Comparison of ENCODE assay signal across 8 mouse cellular contexts in the genomic region with DNA sequence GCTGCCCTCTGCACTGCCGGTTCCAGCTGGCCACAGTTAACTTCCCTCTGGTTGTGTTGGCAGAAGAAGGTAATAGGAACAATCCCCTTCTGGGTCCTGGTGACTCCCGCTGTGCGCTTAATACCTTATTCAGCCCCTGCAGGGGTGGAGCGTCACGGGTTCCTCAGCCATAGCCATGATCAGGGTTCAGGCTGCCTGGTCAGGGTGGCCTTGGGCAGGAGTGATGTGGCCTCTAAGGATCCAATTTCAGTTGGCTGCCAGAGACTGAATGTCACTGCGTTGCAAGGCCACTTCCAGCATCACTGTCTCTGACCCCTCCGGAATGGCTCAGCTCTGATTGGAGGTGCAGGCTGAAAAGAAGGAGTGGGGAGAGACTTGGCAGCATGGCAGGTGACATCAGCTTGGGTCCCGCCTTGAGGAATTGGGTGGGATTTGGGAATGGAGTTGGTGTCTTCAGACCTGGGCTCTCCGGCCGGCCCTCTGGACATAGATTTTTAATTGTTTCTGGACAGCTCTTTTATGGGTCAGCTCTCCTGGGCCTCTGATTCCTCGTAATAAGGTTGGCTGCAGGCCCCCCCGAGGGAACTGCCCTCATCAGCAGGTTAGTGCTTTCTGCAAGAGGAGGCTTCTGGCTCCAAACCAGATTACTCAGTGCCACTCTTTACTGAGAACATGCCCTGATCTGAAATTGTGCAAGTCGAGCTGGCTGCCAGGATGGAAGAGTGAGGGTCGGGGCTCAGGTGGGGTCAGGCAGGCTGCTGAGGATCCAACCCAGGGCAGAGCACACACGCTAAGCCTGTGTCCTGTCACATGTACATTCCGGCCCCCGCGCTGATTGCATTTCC. TPM values are rescaled to one million over a fixed set of nuclear protein-coding genes. Genes with fewer than 3 reads are reported as not detected.
DNase-seq lines count a peak whose midpoint lies in the region.
"Had no signal": no experiment of that assay in that cellular context is flagged by ENCODE, and none has a peak within 500 bp of the region (broad histone marks: within the 10 kb centered on the region; RNA-seq: fewer than 3 reads in every experiment).

No protein-coding gene starts in this region.

- H3K4me1 ChIP-seq in brown adipose tissue, adult 24 weeks (ENCODE audit: control insufficient read depth, insufficient read depth, insufficient read length, low read length), result peaks cover 36% of the 10 kb centered on the region

- peak overlapping the region; percentile 72 for H3K27ac ChIP-seq in brown adipose tissue, adult 24 weeks (replicated peaks; ENCODE audit: low read depth, low read length)

- 0 out of 2 replicates have a peak overlapping the region, but pooled peaks have one; percentile 2 for H3K4me3 ChIP-seq in brown adipose tissue, adult 24 weeks (ENCODE audit: insufficient read depth, low read depth, low read length)

- DNase-seq in ovary, adult 18-20 months (ENCODE audit: low spot score), result peak; percentile 76
- DNase-seq in ovary, postnatal 14 days (ENCODE audit: low spot score), result no peak
- DNase-seq in heart, adult 18-20 months, result peak; percentile 72 to 73
- DNase-seq in kidney, adult 9 months, result peak; percentile 68
- DNase-seq in skeletal muscle tissue, adult 2 months (ENCODE audit: low read depth, low spot score), result peak; percentile 87
- DNase-seq in thymus, postnatal 0 days (ENCODE audit: low spot score), result no peak
- DNase-seq: lung, embryonic 14.5 days had no signal

RNA-seq across cellular contexts. Expression of gene Tmem94, which starts 10.8 kb away (rescaled TPM):
- 18.0 and 23.0 TPM in 2 replicates for polyA plus RNA-seq in brown adipose tissue, adult 24 weeks (2012; ENCODE audit: insufficient read depth, insufficient read length, missing spikeins)
- 100 to 1,000 TPM in 1 of 2 experiments, 10 to 100 TPM in 1; 96.6 to 104 TPM for total RNA-seq in heart, adult 18-20 months (2021)
- polyA plus RNA-seq in thymus, postnatal 0 days (2015; fragmentation: Nextera tagmentation; extraction: Ambion mirVana), result 8.3 and 9.5 TPM in 2 replicates

RNA-seq across cellular contexts. Expression of gene Caskin2, which starts 37.4 kb away (rescaled TPM):
- polyA plus RNA-seq in brown adipose tissue, adult 24 weeks (2012; ENCODE audit: insufficient read depth, insufficient read length, missing spikeins), result 8.8 and 10.4 TPM in 2 replicates
- total RNA-seq in heart, adult 18-20 months (2021), result 10 to 100 TPM; 39.2 to 42.9 TPM
- polyA plus RNA-seq in thymus, postnatal 0 days (2015; fragmentation: Nextera tagmentation; extraction: Ambion mirVana), result 3.5 and 3.7 TPM in 2 replicates

RNA-seq across cellular contexts. Expression of gene Tsen54, which starts 38.5 kb away (rescaled TPM):
- 6.1 and 6.8 TPM in 2 replicates for polyA plus RNA-seq in brown adipose tissue, adult 24 weeks (2012; ENCODE audit: insufficient read depth, insufficient read length, missing spikeins)
- total RNA-seq in heart, adult 18-20 months (2021), result 1 to 10 TPM; 7.1 to 8.5 TPM
- 23.4 and 23.5 TPM in 2 replicates for polyA plus RNA-seq in thymus, postnatal 0 days (2015; fragmentation: Nextera tagmentation; extraction: Ambion mirVana)

RNA-seq across cellular contexts. Expression of gene Llgl2, which starts 47.8 kb away (rescaled TPM):
- polyA plus RNA-seq in brown adipose tissue, adult 24 weeks (2012; ENCODE audit: insufficient read depth, insufficient read length, missing spikeins), result 4.0 and 5.5 TPM in 2 replicates
- 10 to 100 TPM; 17.5 to 18.2 TPM for total RNA-seq in heart, adult 18-20 months (2021)
- polyA plus RNA-seq in thymus, postnatal 0 days (2015; fragmentation: Nextera tagmentation; extraction: Ambion mirVana), result 15.6 and 15.7 TPM in 2 replicates

Comparison
In these comparisons a context has a peak if more than half of its experiments do, and no peak if none do; other contexts are left out.
1. DNase-seq: peak in ovary, adult 18-20 months (single experiment), heart, adult 18-20 months (2 of 2), kidney, adult 9 months (single experiment) and skeletal muscle tissue, adult 2 months (single experiment); none in ovary, postnatal 14 days (single experiment) and thymus, postnatal 0 days (single experiment).